Mouse (Mus musculus): ENCODE results near the gene Rilpl1.

DNA sequence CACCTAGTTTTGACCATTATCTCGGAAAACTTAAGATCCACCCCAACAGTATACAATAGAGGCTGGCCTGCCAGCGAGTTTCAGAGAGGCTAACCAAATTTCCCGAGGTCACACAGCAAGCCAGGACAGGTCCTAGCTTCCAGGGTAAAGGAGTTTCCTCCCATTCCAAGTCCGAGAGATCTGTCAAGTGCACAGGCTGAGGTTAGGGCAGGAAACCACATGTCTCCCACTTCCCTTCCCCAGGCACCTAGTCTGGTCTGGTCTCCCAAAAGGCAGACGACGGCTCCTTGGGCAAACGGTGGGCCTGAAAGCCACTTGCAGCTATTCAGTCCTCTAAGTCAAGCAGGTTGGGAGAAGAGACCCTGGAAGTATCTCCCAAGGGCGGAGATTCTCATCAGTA lies 1.5 kb downstream of the Rilpl1 start:
- TF ChIP-seq CTCF (IDR thresholded peaks at IDR 0.05; ENCODE audit: low read depth) (no peak), EP300 (IDR thresholded peaks at IDR 0.05; ENCODE audit: low read depth) (no peak)
